Mouse (Mus musculus) MEL (cell line): ENCODE results near the gene Fzd7.

Experiments used
- ELF1 ChIP-seq: IDR thresholded peaks from 2 replicates; pipeline ENCODE4 v1.6.1; 2014; ENCODE audit warnings: low read depth, mild to moderate bottlenecking, inconsistent platforms, low read length, improper control_type of control experiment, moderate library complexity
- ETS1 ChIP-seq: IDR thresholded peaks from 2 replicates; pipeline ENCODE4 v1.6.1; 2012; ENCODE audit warnings: low read depth, mild to moderate bottlenecking, inconsistent platforms, low read length, improper control_type of control experiment, moderate library complexity
- POLR2A ChIP-seq, 2 experiments: IDR thresholded peaks; 2 replicates each; pipeline ENCODE4 v1.6.1; 2011 to 2012; ENCODE audit warnings: low read length in 2 of 2, mild to moderate bottlenecking in 2 of 2, control low read depth in 1 of 2, improper control_type of control experiment in 1 of 2, low read depth in 1 of 2, moderate library complexity in 1 of 2; ENCODE audit not compliant: control insufficient read depth in 1 of 2, insufficient read depth in 1 of 2, poor library complexity in 1 of 2
- ZNF384 ChIP-seq: IDR thresholded peaks from 2 replicates; pipeline ENCODE4 v1.6.1; 2012; ENCODE audit warnings: low read depth, mild to moderate bottlenecking, inconsistent platforms, low read length, improper control_type of control experiment

GRCm38 (mm10) chr1:59434071-59434470 lies 48.2 kb upstream of the Fzd7 start:
- TF ChIP-seq POLR2A (IDR thresholded peaks at IDR 0.05; ENCODE audit: control insufficient read depth in 1 of 2, insufficient read depth in 1 of 2, low read depth in 1 of 2, low read length in 2 of 2, poor library complexity in 1 of 2) (no peak), ELF1 (no peak), ZNF384 (no peak), ETS1 (no peak)
